Mouse (Mus musculus): ENCODE measurements at regions not wholly inside any gene's neighbourhood (a gene's known extent, or its start where the extent isn't known, plus 50 kb on each side); places are given as distances from the start of the nearest gene placed in this dataset.
"Not testable (repeated sequence)": the region's sequence is repeated elsewhere in the genome, so short reads cannot be mapped to it uniquely, and the experiment has no call there.

GRCm38 (mm10) chr5:148789147-148789566 lies 140.0 kb downstream of the Katnal1 start:
- WGBS, result 30% methylated on average over 6 of the region's 6 CpGs
- H3K27ac ChIP-seq (ENCODE audit: low read length), result no peak overlapping the region
- H3K4me3 ChIP-seq (ENCODE audit: low read length), result no peak overlapping the region
- no peak for ATAC-seq (ENCODE audit: low read depth)
- no peaks in the 10 kb centered on the region for H3K27me3 ChIP-seq (ENCODE audit: control insufficient read depth, insufficient read depth, low read depth, low read length)
- no peaks in the 10 kb centered on the region for H3K36me3 ChIP-seq (ENCODE audit: control insufficient read depth, insufficient read depth, low read length)
- no peak overlapping the region for H3K9ac ChIP-seq (ENCODE audit: low read length)
- H3K4me2 ChIP-seq (ENCODE audit: low read depth, low read length), result no peak overlapping the region
- no peaks in the 10 kb centered on the region; the same call in 1 of the 2 replicates for H3K9me3 ChIP-seq (ENCODE audit: control insufficient read depth, low read length)
- H3K4me1 ChIP-seq (replicated peaks; ENCODE audit: control insufficient read depth, insufficient read depth, low read length), result peaks cover 17% of the 10 kb centered on the region

DNA sequence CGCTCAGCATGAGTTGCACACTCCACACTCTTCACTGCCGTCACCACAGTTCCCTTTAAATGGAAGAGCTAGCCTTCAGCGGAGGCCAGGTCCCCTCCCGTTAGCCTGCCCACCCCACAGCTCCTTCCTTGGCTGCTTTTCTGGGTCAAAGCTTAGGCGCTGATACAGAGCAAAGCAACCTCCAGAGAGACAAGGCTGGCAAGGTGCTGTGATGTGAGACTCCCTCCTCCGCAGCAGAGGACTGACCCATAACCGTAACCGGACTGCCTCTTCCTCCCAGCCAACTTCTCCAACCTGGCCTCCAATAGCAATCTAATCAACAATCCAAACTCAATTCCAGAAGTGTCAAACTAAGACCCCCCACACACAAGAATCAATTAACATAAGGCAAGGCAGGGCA lies 140.4 kb downstream of the Katnal1 start:
- Histone ChIP-seq H3K9me3 (ENCODE audit: control insufficient read depth, low read length) (no peaks in the 10 kb centered on the region; the same call in 1 of the 2 replicates), H3K27ac (ENCODE audit: low read length) (no peak overlapping the region), H3K36me3 (ENCODE audit: control insufficient read depth, insufficient read depth, low read length) (no peaks in the 10 kb centered on the region), H3K4me3 (ENCODE audit: low read length) (no peak overlapping the region), H3K4me1 (replicated peaks; ENCODE audit: control insufficient read depth, insufficient read depth, low read length) (peaks cover 17% of the 10 kb centered on the region), H3K9ac (ENCODE audit: low read length) (no peak overlapping the region), H3K4me2 (ENCODE audit: low read depth, low read length) (no peak overlapping the region), H3K27me3 (ENCODE audit: control insufficient read depth, insufficient read depth, low read depth, low read length) (no peaks in the 10 kb centered on the region)
- 87% methylated on average over 8 of the region's 8 CpGs for WGBS
- ATAC-seq (ENCODE audit: low read depth), result no peak

DNA sequence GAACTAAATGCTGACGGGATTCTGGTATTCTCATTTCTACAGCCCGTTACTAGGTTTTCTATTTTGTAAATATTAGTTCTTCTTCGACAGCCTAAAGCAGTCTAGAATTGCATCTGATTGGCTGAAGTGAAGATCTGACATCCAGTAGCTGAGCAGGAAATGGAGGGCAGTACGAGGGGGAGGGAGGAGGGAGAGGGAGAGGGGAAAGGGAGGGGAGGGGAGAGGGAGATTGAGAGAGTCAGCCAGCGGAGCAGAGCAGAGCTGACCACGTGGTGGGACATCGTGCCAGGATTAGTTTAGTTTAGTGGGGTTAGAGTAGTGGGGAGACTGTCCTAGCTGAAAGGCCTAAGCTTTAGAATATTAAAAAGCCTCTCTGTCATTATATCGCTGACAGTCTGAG lies 141.8 kb downstream of the Katnal1 start:
- ATAC-seq (ENCODE audit: low read depth), result peak; percentile 96

GRCm38 (mm10) chr5:148781076-148781475 lies 148.0 kb downstream of the Katnal1 start:
- not testable (repeated sequence) for H3K4me3 ChIP-seq (ENCODE audit: low read length); H3K4me1 ChIP-seq (replicated peaks; ENCODE audit: control insufficient read depth, insufficient read depth, low read length); H3K9me3 ChIP-seq (ENCODE audit: control insufficient read depth, low read length); H3K27me3 ChIP-seq (ENCODE audit: control insufficient read depth, insufficient read depth, low read depth, low read length); H3K27ac ChIP-seq (ENCODE audit: low read length); H3K4me2 ChIP-seq (ENCODE audit: low read depth, low read length); H3K9ac ChIP-seq (ENCODE audit: low read length); H3K36me3 ChIP-seq (ENCODE audit: control insufficient read depth, insufficient read depth, low read length)
- ATAC-seq (ENCODE audit: low read depth), result 0 out of 2 replicates have a peak, but pooled peaks have one; percentile 15
- 36% methylated on average over 6 of the region's 6 CpGs for WGBS

More for the DNA sequence above, 141.8 kb downstream of the Katnal1 start:
- WGBS, result 13% methylated on average over 8 of the region's 8 CpGs
- peak overlapping the region; percentile 49; the same call in 1 of the 2 replicates for H3K27ac ChIP-seq (ENCODE audit: low read length)
- H3K4me1 ChIP-seq (replicated peaks; ENCODE audit: control insufficient read depth, insufficient read depth, low read length), result peaks cover 13% of the 10 kb centered on the region
- no peaks in the 10 kb centered on the region for H3K36me3 ChIP-seq (ENCODE audit: control insufficient read depth, insufficient read depth, low read length)
- no peaks in the 10 kb centered on the region for H3K27me3 ChIP-seq (ENCODE audit: control insufficient read depth, insufficient read depth, low read depth, low read length)
- H3K9ac ChIP-seq (ENCODE audit: low read length), result no peak overlapping the region
- H3K4me3 ChIP-seq (ENCODE audit: low read length), result no peak overlapping the region
- H3K4me2 ChIP-seq (ENCODE audit: low read depth, low read length), result peak overlapping the region; percentile 39
- H3K9me3 ChIP-seq (ENCODE audit: control insufficient read depth, low read length), result no peaks in the 10 kb centered on the region; the same call in 1 of the 2 replicates

- no peak for ATAC-seq (ENCODE audit: low read depth)
- WGBS, result 67% methylated on average over 20 of the region's 20 CpGs
- Histone ChIP-seq H3K4me2 (ENCODE audit: low read depth, low read length) (no peak overlapping the region), H3K9me3 (ENCODE audit: control insufficient read depth, low read length) (no peaks in the 10 kb centered on the region), H3K36me3 (ENCODE audit: control insufficient read depth, insufficient read depth, low read length) (no peaks in the 10 kb centered on the region), H3K4me3 (ENCODE audit: low read length) (no peak overlapping the region), H3K9ac (ENCODE audit: low read length) (no peak overlapping the region), H3K4me1 (replicated peaks; ENCODE audit: control insufficient read depth, insufficient read depth, low read length) (no peaks in the 10 kb centered on the region), H3K27ac (ENCODE audit: low read length) (no peak overlapping the region), H3K27me3 (ENCODE audit: control insufficient read depth, insufficient read depth, low read depth, low read length) (no peaks in the 10 kb centered on the region)
These were observed 152.1 kb downstream of the Katnal1 start for GRCm38 (mm10) chr5:148776796-148777659.

- WGBS, result 72% methylated on average over 3 of the region's 3 CpGs
These were observed 153.9 kb downstream of the Katnal1 start for GRCm38 (mm10) chr5:148775232-148775631.

DNA sequence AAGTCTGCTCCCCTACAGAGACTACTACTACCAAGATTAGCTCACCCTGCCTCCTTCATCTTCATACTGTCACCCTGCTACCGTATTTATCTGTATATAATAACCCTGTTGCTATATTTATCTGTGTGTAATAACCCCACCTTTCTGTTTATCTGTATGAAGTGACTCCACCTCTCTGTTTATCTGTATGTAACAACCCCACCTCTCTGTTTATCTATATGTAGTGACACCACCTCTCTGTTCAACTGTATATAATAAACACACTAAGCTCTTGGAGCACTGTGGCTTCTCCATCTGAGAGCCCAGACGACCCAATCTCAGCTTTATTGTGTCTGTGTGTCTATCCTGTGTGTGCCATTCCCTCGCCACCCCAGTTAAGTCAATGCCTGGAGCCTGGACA lies 154.7 kb downstream of the Katnal1 start:
- no peaks in the 10 kb centered on the region for H3K27me3 ChIP-seq (ENCODE audit: control insufficient read depth, insufficient read depth, low read depth, low read length)
- no peak overlapping the region for H3K4me2 ChIP-seq (ENCODE audit: low read depth, low read length)
- H3K4me1 ChIP-seq (replicated peaks; ENCODE audit: control insufficient read depth, insufficient read depth, low read length), result 0 out of 2 replicates have a peak, but pooled peaks cover 3% of the 10 kb centered on the region
- 51% methylated on average over 3 of the region's 3 CpGs for WGBS
- no peak overlapping the region for H3K9ac ChIP-seq (ENCODE audit: low read length)
- H3K9me3 ChIP-seq (ENCODE audit: control insufficient read depth, low read length), result peaks cover 3% of the 10 kb centered on the region; the same call in 1 of the 2 replicates
- no peak for ATAC-seq (ENCODE audit: low read depth)
- H3K27ac ChIP-seq (ENCODE audit: low read length), result no peak overlapping the region
- no peak overlapping the region for H3K4me3 ChIP-seq (ENCODE audit: low read length)
- H3K36me3 ChIP-seq (ENCODE audit: control insufficient read depth, insufficient read depth, low read length), result no peaks in the 10 kb centered on the region

More at GRCm38 (mm10) chr5:148775232-148775631, 153.9 kb downstream of the Katnal1 start:
- Histone ChIP-seq H3K4me2 (ENCODE audit: low read depth, low read length) (no peak overlapping the region), H3K27me3 (ENCODE audit: control insufficient read depth, insufficient read depth, low read depth, low read length) (no peaks in the 10 kb centered on the region), H3K9me3 (ENCODE audit: control insufficient read depth, low read length) (no peaks in the 10 kb centered on the region), H3K36me3 (ENCODE audit: control insufficient read depth, insufficient read depth, low read length) (no peaks in the 10 kb centered on the region), H3K9ac (ENCODE audit: low read length) (no peak overlapping the region), H3K4me3 (ENCODE audit: low read length) (no peak overlapping the region), H3K27ac (ENCODE audit: low read length) (no peak overlapping the region), H3K4me1 (replicated peaks; ENCODE audit: control insufficient read depth, insufficient read depth, low read length) (0 out of 2 replicates have a peak, but pooled peaks cover 3% of the 10 kb centered on the region)
- no peak for ATAC-seq (ENCODE audit: low read depth)

DNA sequence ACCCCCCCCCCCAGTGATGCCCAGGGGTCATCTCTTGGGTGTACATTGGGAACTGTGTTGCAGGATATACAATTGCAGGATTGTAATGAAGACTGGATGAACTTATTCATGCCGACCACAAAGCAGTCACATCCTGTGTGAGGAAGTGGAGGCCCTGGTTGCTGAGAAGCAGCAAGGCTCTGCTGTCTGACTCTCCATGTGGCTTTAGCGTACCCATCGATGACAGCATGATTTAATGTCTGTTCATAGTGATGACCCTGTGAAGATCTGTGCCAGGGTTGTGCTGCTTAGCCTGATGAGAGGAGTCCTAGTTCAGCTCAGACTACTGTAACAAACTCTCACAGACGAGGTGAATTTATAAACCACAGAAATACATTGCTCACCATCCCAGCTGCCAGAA lies 159.7 kb downstream of the Katnal1 start:
- Histone ChIP-seq H3K9ac (ENCODE audit: low read length) (no peak overlapping the region), H3K27ac (ENCODE audit: low read length) (no peak overlapping the region), H3K36me3 (ENCODE audit: control insufficient read depth, insufficient read depth, low read length) (no peaks in the 10 kb centered on the region), H3K9me3 (ENCODE audit: control insufficient read depth, low read length) (peaks cover 3% of the 10 kb centered on the region; the same call in 1 of the 2 replicates), H3K4me3 (ENCODE audit: low read length) (no peak overlapping the region), H3K4me1 (replicated peaks; ENCODE audit: control insufficient read depth, insufficient read depth, low read length) (0 out of 2 replicates have a peak, but pooled peaks cover 3% of the 10 kb centered on the region), H3K4me2 (ENCODE audit: low read depth, low read length) (no peak overlapping the region), H3K27me3 (ENCODE audit: control insufficient read depth, insufficient read depth, low read depth, low read length) (no peaks in the 10 kb centered on the region)
- whole genome bisulfite sequencing, result 64% methylated on average over 4 of the region's 4 CpGs
- ATAC-seq (ENCODE audit: low read depth), result no peak

- 70% methylated on average over 7 of the region's 7 CpGs for WGBS
- peaks cover 6% of the 10 kb centered on the region for H3K4me1 ChIP-seq (replicated peaks; ENCODE audit: control insufficient read depth, insufficient read depth, low read length)
- H3K27me3 ChIP-seq (ENCODE audit: control insufficient read depth, insufficient read depth, low read depth, low read length), result no peaks in the 10 kb centered on the region
- no peaks in the 10 kb centered on the region for H3K36me3 ChIP-seq (ENCODE audit: control insufficient read depth, insufficient read depth, low read length)
- no peak overlapping the region for H3K9ac ChIP-seq (ENCODE audit: low read length)
- no peak overlapping the region for H3K4me3 ChIP-seq (ENCODE audit: low read length)
- no peak overlapping the region for H3K27ac ChIP-seq (ENCODE audit: low read length)
- H3K9me3 ChIP-seq (ENCODE audit: control insufficient read depth, low read length), result peaks cover 3% of the 10 kb centered on the region; the same call in 1 of the 2 replicates
- H3K4me2 ChIP-seq (ENCODE audit: low read depth, low read length), result no peak overlapping the region
- ATAC-seq (ENCODE audit: low read depth), result no peak
These were observed 160.8 kb downstream of the Katnal1 start for GRCm38 (mm10) chr5:148768346-148768745.

Data from lung, embryonic 16.5 days (tissue).